Mouse (Mus musculus) lung, adult 18-20 months (tissue): ENCODE measurements at regions not wholly inside any gene's neighbourhood (a gene's known extent, or its start where the extent isn't known, plus 50 kb on each side); places are given as distances from the start of the nearest gene placed in this dataset.

Source experiments
- DNase-seq, 2 experiments: peaks; one replicate each; pipeline ENCODE4 v3.0.0; 2022; ENCODE audit warnings: mixed read lengths in 2 of 2

DNA sequence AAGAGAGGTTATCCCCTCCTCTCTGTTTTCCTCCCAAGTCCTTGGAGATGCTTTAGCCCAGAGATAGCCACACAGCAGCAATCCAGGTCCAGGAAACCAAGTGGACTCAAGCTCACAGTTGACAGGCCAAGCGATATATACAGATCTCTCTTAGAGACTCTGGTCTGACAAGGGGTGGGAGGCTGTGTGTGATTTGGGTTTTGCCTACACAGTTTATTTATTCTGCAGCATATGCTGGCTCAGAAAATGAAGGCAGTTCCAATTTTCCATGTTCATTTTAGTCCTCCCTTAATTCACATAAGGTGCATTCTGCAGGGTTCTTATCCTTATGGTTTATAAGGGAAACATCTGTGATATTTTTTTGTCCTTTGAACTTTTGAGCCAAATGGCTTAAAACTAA is 595.0 kb upstream of the Apob start:
- DNase-seq, result no peak

DNA sequence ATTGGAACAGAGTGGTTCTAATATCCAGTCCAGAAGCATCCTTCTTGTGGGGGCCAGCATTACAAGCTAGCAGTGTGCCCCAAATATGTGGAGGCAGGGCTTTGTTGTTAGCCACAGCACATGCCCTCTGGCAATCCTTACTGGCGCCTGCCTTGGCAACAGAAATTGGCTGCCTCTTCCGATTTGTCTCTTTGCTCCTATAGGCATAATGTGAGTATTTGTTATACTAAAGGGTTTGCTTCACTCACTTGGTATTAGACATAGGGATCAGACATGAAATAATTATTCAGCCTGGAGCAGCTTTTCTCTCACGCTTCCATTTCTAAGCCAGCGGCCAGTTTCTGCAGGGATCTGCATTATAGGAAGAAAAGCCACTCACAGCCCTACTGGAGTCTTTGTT is 573.6 kb upstream of the Apob start:
- DNase-seq, result no peak

DNA sequence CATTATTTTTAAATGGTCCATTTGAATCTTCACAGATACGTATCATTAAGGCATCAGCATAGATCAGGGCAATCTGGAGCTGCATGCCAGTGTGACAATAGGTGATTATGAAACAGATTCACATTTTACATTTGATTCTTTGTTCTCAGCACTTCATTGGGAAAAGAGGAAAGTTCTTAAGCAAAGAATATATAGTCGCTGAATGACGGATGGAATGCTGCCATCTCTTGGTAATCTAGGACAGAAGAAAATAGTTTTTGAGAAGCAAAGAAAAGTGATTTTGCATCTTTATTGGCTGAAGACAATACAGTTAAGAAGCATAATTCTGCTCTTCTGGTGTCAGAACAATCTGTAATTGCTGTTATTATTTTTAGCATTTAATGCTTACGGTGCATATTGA is 565.6 kb upstream of the Apob start:
- no peak for DNase-seq

DNA sequence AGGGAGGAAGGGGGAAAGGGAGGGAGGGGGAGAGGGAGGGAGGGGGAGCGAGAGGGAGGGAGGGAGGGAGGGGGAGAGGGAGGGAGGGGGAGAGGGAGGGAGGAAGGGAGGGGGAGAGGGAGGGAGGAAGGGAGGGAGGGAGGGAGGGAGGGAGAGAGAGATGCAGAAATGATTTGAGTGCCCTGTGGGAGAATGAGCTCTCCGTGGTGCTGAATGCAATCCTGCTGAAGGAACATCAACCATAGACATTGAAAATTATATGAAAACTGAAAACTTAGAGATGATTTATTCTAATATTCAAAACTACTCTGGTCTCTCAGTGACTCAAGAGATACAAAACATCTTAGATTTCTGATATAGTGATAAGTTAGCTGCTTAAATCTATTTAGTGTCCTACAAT is 557.2 kb upstream of the Apob start:
- DNase-seq, result no peak

DNA sequence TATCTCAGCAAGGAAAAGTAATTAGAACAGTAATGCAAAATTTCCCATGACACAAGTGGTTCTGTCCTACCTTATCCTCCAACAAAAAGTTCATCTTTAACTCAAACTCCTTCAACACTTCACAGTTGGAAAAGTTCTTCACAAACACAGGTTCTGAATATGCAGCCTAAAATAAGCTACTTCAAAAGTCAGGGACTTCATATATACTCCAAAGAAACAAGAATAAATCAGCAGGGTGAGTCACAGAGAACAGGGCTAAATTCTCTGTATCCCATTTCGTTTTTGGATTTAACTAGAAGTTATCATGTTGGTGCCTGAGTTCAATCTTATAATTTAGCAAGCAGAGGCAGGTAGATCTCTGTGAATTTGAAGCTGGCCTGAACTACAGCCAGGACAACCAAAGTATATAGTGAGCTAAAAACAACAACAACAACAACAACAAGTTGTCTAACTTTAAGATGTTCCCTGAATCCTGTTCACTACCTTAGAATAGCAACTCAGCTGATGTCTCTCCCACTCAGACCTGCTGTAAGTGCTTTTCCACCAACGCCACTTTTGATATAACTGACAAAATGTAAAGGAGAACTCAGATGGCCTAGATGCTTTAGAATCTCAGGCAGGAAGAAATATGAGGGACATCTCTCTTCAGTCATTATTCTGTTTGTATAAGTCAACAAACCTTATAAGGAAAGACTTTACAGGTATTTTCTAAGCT is 555.5 kb upstream of the Apob start:
- DNase-seq, result no peak

DNA sequence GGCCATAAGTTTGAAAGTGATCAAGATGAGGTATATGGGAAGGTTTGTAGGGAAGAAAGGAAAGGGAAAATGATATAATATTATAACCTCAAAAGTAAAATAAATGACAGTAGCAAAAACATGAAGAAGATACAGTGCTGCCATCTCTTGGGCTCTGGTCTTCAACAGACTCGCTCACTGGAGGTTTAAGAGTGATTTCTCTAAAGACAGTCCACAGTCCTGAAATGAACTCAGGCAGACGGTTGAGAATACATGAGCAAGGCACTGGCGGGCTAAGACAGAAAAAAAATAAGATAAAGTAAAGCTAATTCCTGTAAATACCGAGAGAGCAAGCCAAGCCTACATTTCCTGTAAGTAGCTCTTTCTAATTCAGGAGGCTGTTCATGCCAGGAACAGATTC is 546.5 kb upstream of the Apob start:
- no peak for DNase-seq

DNA sequence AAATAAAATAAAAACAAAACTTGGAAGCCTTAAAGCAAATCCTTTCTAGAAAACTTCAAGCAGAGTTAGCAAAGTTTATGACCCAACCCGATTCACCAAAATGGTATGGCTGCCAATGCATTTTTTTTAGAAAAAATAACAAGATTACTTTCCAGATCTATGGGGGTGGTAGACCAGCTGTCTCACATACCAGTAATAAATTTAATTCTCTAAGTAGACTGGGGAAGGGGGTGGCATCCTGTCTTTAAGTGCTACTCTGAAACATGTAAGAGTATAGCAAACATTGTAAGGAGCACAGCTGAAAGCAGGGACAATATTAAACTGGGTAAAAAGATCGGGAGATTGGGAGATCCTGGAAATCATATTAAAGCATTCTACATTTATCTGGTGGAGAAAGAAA is 532.2 kb upstream of the Apob start:
- no peak for DNase-seq

DNA sequence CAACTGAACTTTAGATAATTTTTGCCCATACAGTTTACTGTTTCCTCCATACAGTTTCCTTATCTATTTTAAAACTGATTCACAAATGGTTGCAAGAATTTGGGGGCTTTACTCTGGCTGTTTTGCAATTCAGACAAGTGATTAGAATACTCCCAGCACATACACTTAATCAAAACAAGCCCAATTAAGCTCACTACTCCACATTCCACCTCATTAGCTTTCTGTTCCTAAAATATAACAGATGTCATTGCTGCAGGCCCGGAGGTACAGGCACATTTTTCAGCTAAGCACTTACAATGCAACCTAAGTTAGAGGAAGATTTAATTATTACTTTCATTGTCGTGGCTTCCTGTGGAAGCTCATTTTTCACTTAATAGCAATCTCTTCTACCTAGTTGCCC is 526.9 kb upstream of the Apob start:
- no peak for DNase-seq

DNA sequence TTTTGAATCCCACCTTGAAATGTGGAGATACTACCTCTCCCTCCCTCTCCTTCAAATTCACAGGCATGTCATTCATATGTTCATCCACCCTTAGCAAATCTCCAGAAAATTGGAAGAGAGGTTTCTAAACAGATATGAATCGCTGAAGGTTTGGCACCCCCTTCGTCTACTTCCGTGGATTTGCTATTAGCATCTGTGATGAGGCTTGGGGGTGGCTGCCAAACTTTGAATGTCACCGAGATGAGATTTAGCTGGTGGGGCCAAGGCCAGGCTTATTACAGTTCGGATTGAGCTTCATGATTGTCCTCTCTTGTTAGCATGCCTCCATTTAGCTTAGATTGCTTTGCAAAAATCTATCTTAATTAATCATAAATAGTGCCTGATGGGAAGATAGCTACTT is 520.4 kb upstream of the Apob start:
- no peak for DNase-seq

DNA sequence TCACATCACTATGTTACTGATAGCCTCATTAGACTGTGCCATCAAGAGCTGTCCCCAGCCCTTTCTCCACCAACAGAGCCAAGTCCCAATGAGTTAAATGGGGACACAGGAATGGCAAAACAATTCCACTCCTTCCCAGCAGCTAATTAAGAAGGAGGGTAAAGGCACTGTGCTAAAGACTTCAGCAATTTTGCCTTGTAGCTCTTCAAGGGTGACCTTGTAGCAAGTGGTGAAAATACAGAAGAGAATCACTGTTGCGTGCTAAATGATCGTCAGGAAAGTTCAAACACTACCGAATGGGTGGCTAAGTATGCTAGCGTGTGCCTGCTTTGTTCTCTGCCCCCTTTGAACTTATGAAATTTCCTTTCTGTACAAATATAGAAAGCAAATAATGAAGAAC is 519.9 kb upstream of the Apob start:
- DNase-seq, result no peak

DNA sequence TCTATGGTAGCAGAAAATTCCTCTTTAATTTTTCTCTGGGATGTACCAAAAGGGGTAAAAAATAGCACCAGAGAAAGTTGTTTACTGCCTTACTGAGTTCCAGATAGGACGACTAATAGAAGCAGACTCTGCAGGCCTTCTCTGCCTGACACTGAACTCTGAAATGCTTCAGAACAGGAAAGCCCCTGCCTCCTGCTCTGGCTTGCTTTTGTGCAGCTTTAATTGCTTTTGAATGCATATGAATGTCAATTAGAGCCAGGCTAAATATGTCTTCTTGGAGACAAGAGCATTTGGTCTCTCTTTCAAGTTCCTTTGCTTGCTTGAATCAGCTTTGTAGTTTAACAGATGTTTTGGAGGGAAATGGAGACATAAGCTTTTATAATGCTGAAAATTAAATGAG is 512.5 kb upstream of the Apob start:
- DNase-seq, result no peak

DNA sequence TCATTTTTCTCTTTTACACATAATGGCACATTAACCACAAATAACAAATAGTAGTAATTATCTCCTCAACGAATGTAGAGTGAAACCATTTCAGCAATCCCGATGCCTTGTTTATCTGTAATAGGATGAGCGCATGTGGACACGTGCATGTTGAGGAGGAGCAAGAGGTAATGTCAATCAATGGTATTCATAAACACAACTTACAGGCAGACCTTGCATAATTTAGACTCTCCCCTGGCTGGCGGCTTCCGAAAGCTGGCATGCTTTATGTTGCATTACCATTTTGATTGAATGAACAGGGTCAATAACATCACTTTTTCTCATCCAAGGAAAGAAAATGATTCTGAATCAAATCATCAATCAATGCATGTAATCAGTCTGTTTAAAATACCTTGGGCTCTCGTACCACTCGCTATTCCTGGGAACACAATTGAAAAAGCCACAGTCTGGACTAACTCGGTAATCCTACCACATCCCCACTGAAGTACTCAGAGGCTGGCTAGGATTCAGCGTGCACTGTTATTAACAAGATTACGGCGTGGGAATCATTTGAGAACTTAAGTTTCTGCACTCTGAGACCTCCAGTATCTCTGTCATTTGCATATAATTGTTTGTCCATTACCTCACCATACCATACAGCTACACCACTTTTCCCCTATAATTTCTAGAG is 464.7 kb upstream of the Apob start:
- DNase-seq, result no peak

DNA sequence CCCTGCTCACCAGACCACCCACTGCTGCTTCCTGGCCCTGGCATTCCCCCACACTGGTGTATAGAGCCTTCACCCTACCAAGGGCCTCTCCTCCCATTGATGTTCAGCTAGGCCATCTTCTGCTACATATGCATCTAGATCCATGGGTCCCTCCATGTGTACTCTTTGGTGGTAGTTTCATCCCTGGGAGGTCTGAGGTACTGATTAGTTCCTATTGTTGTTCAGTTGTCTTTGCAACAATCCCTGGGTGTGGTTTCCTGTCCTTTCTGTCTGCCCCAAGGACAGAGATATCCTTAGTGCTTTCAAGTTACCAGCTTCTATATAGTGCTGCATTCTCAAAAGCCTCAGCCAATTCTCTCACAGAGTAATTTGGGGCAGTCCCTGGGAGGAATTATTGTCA is 440.1 kb upstream of the Apob start:
- no peak for DNase-seq

DNA sequence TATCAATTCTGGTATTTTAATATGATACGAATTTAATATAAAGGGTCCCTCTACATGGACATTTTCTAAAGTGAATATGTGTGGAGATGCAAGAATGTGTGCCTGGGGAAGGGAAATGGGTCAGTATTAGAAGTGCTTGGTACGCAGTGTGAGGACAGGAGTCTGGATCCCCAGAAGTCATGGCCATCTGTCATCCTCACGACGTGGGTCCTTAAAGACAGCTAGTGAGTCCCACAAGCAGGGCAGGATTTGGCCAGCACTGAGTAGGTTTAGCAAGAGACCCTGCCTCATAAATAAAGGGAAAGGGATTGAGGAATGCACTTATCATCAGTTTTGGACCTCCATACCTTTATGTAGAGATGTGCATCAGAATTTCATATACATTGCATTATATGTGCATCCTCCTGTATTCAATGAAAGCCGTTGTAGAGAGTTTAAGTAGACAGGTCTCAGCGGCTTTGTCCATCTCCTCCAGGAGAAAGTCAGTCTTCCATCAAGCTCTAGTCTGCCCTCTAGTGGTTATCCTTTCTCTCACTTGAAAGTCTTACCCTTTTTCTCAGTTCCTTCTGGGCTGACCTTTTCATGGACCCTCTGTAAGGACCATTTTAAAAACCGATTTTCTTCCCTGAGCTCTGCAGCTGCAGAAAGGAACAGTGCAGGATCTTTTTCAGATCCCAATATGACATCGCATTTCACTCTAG is 434.0 kb upstream of the Apob start:
- no peak for DNase-seq

DNA sequence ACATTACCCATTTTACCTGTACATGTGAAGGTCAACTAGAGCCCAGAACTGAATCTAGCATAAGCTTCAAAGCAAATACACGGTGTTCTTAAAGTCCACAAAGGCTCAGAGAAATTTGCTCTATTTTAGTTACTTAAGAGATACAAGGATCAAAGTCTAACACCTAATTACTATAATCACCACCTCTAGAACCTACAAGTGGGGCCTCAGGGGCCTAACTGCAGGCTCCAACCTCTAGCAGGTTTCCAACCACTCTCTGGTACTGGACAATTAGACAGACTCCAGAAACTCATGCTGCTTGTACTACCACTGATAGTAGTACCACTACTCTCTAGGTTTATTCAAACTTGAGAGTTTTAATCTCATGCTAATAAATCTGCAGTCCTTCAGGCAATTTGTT is 428.7 kb upstream of the Apob start:
- DNase-seq, result no peak

DNA sequence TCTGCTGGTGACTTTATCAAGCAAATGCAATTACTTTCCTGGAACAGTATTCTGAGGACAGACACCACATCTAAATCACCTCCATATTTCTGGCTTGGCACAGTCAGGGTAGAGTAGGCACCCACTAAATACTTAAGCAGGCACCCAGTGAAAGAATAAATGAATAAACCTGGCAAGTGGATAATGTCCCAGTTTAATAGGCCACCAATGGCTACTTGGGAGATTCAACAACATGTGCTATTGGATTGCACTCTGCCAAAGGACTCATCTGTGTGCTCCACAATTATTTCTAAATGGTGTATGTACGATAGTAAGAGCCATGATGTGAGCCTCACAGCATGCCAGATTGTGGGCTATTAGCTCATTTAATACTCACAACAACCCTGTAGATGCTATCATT is 417.2 kb upstream of the Apob start:
- DNase-seq, result no peak

DNA sequence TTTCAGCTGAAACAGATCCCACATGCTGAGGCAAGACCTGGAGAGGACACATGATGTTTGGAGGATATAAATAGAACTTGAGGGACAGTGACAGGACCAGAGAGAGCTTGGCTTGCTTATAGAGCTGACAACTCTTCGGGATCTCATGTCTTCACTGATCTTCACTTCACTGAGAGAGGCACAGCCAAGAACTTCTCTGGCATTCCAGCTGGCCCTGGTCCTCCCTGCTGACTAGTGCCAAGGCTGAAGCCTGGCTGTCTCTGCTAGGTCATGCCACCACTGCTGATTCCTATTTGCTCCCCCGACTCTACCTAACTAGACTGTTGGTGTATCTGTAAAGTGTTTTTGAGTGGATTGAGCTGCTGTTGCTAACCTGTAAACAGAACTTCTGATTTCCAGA is 401.4 kb upstream of the Apob start:
- DNase-seq, result no peak

DNA sequence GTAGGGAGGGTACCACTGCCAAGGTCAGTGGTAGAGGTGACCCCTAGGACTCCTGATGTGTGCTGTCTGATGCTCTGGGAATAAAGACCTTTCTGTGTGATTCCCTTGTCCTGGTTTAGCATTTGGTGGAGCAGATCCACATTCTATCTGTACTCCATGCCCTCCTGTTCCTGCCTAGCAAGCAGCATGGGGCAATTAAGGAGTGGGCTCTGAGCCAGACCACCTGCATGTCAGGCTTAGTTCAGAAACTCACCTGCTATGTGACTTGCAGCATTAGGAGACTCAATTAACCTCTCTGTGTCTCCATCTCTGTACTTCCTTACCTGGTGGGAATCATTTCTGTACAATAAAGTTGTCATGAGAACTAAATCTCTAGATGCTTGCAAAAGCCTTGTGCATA is 389.9 kb upstream of the Apob start:
- DNase-seq, result no peak

DNA sequence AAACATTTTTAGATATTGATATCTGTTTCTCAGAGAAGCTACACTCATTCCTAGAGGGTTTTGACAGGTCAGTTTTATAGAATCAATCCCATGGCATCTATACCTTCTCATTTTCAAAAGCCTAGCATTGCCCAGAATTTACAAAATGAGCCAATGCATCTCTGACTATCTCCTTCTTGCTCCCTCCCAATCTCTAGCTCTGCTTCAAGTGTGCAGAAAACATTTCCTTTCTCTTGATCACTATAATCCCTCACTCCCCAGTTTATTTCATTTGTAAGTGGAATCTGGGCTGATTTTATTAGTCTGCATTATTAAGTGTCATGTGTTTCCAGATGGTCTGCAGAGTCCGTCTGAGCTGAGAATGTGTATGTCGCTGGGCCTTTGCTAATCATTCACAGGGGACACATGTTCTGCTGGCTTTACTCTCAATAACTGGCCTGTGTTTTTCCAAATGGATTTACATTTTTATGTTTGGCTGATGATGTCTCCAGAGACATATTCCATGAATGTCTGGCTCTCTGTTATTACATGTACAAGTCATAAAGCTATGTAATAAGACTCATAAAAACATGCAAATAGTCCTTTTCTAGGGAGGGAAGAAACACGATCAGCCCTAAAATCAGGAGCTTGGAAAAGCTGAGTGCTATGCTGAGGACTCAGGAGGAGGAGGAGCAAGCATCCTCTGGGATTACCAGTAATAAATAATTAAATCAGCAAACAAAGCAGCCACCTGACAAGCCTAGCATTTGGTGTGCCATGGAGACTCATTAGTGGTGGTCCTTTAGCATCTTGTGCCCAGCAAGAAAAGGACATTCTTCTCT is 366.0 kb upstream of the Apob start:
- DNase-seq, result no peak

DNA sequence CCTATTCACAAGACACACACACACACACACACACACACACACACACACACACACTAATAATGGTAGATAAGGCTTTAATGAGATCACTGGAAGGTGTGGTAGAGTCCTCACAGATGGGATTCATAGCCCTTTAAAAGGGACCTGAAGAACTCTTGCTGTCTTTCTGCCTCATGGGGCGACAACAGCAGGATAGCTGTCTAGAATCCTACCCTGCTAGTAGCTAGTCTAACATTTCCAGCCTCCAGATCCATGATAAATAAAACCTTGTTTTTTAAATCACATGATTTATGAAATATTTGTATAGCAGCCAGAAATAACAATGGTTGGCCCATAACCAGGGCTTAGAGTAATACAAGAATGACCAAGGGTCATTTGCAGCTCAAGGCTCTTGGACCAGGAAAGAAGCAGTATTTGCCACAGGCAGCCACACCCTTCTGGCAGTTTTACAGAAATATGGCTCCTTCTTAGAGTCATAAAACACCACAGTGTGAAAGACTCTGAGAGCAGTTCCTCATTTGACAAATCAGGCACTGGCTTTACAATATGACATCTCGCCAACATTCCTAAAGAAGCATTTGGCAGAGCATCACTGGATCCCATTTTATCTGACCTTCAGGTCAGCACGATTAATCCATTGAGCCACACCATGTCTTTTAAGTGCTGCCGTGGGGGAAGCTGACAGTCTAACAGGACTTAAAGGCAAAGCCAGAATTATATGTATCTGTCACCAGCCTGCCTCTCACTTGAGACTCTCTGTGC is 340.9 kb upstream of the Apob start:
- DNase-seq, result peak in 1 of 2 experiments; percentile 12

DNA sequence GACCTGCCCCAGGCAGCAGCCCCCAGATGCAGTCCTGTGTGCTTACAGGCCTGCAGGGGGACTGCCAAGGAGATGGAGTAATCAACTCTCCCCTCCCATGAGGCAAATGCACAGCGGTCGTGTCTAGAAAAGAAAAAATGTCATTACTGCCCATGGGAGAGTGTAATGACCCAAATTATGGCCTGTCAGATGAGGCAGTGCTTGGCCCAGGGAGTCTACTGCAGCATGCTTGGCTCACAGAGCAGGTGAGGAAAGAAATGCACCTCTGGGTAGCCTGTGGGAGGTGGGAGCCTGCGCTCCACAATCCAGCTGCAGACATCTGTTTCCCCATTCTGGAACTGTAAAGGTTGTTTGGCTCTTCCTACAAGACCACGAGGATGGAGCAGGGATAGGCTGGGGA is 339.8 kb upstream of the Apob start:
- no peak for DNase-seq

DNA sequence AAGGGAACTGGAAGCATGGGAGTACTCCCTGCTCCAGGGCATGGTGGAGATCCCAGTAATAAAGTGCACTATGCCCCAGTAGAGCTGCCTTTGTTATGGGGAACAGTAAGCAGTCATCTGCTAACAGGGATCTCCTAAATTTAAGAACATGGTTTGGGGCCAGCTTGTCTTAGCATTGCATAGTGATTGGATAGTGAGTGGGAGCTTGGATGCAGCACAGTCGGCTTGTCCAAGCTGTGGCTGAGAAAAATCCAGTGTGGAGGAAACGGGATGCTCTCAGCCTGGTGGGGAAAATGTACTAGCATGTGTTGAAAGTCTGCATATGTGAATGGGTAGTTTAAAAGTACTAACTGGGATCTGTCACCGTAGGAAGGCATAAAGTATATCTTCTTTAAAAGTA is 326.6 kb upstream of the Apob start:
- no peak for DNase-seq

DNA sequence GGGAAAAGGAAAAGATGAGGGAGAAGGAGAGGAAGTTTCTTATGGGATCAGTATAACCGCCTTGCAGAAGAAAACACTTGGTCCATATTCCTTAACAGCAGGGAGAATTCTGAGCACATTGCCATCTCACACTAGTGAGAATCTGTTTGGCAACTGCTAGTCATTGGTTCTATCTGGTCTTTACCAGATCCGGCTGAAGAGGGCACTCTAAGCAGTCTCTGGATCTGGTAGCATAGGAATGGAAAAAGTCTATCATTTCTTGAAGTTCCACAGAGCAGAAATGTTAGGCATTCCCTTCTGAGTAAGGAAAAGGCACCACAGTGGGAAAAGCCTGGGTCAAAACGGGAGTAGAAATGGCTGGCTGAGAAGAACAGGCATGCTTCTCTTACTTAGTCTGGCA is 315.4 kb upstream of the Apob start:
- DNase-seq, result no peak
